Comparison of ENCODE assay signal across 7 mouse cellular contexts in genomic region chr13:101766605-101767012, GRCm38 (mm10). TPM values are rescaled to one million over a fixed set of nuclear protein-coding genes. Genes with fewer than 3 reads are reported as not detected.
DNase-seq lines count a peak whose midpoint lies in the region; ATAC-seq and TF ChIP-seq lines count a peak whose summit lies in the region.

No protein-coding gene starts in this region.

- peaks cover 3% of the 10 kb centered on the region; the same call in 1 of the 2 replicates for H3K4me1 ChIP-seq in spleen, adult 2 months (ENCODE audit: control insufficient read depth, insufficient read depth, insufficient read length)
- peaks cover 38% of the 10 kb centered on the region for H3K4me1 ChIP-seq in forebrain, embryonic 12.5 days
- peaks cover 20% of the 10 kb centered on the region for H3K4me1 ChIP-seq in limb, embryonic 14.5 days (ENCODE audit: control insufficient read depth, insufficient read depth, low read length)
- peaks cover 33% of the 10 kb centered on the region for H3K4me1 ChIP-seq in stomach, embryonic 16.5 days (ENCODE audit: control insufficient read depth, insufficient read depth, low read length)

- 1% methylated on average over 5 of the region's 5 CpGs for WGBS in spleen, adult 2 months
- WGBS in forebrain, embryonic 12.5 days, result 0% methylated on average over 5 of the region's 5 CpGs
- 0% methylated on average over 5 of the region's 5 CpGs for WGBS in limb, embryonic 14.5 days
- WGBS in stomach, embryonic 16.5 days, result 0% methylated on average over 5 of the region's 5 CpGs

- no peak for TF ChIP-seq POLR2A in spleen, adult 2 months (IDR thresholded peaks at IDR 0.05; ENCODE audit: low read depth, low read length)
- TF ChIP-seq POLR2A in limb, embryonic 14.5 days (IDR thresholded peaks at IDR 0.05; ENCODE audit: borderline replicate concordance, extremely low read depth, insufficient read depth, insufficient read length), result no peak

- H3K9me3 ChIP-seq in forebrain, embryonic 12.5 days, result no peaks in the 10 kb centered on the region
- H3K9me3 ChIP-seq in limb, embryonic 14.5 days (ENCODE audit: control insufficient read depth, low read length), result no peaks in the 10 kb centered on the region
- H3K9me3 ChIP-seq in stomach, embryonic 16.5 days (replicated peaks; ENCODE audit: control insufficient read depth, low read length), result no peaks in the 10 kb centered on the region

- ATAC-seq in forebrain, embryonic 12.5 days (ENCODE audit: low FRiP score), result no peak
- ATAC-seq in limb, embryonic 14.5 days (ENCODE audit: low FRiP score, low read depth), result no peak
- ATAC-seq in stomach, embryonic 16.5 days (ENCODE audit: insufficient read depth, low FRiP score), result no peak

- H3K27me3 ChIP-seq in spleen, adult 2 months (ENCODE audit: control insufficient read depth, insufficient read depth, low read length), result no peaks in the 10 kb centered on the region
- peaks cover 17% of the 10 kb centered on the region for H3K27me3 ChIP-seq in forebrain, embryonic 12.5 days
- no peaks in the 10 kb centered on the region for H3K27me3 ChIP-seq in limb, embryonic 14.5 days (ENCODE audit: control insufficient read depth, insufficient read depth, low read length)
- no peaks in the 10 kb centered on the region for H3K27me3 ChIP-seq in stomach, embryonic 16.5 days (ENCODE audit: control insufficient read depth, insufficient read depth, low read length)

- H3K9ac ChIP-seq in forebrain, embryonic 12.5 days, result peak overlapping the region; percentile 82
- H3K9ac ChIP-seq in limb, embryonic 14.5 days (ENCODE audit: low read depth, low read length, severe bottlenecking), result peak overlapping the region; percentile 84
- peak overlapping the region; percentile 97 for H3K9ac ChIP-seq in stomach, embryonic 16.5 days (ENCODE audit: low read length)

- peak overlapping the region; percentile 94 for H3K27ac ChIP-seq in spleen, adult 2 months (ENCODE audit: insufficient read depth, low read length)
- H3K27ac ChIP-seq in forebrain, embryonic 12.5 days, result peak overlapping the region; percentile 95; the same call in 1 of the 2 replicates
- peak overlapping the region; percentile 89 for H3K27ac ChIP-seq in limb, embryonic 14.5 days (replicated peaks; ENCODE audit: low read depth, low read length)
- H3K27ac ChIP-seq in stomach, embryonic 16.5 days (ENCODE audit: low read length), result peak overlapping the region; percentile 98

- peak overlapping the region; percentile 100 for H3K4me3 ChIP-seq in spleen, adult 2 months (ENCODE audit: extremely low read depth, insufficient read depth, insufficient read length)
- peak overlapping the region; percentile 84 for H3K4me3 ChIP-seq in forebrain, embryonic 12.5 days (replicated peaks)
- peak overlapping the region; percentile 93 for H3K4me3 ChIP-seq in limb, embryonic 14.5 days (replicated peaks; ENCODE audit: low read length)
- peak overlapping the region; percentile 99 for H3K4me3 ChIP-seq in stomach, embryonic 16.5 days (replicated peaks; ENCODE audit: low read length)

- no peaks in the 10 kb centered on the region for H3K36me3 ChIP-seq in spleen, adult 2 months (ENCODE audit: control insufficient read depth, insufficient read depth, low read length)
- H3K36me3 ChIP-seq in forebrain, embryonic 12.5 days (replicated peaks), result no peaks in the 10 kb centered on the region
- H3K36me3 ChIP-seq in limb, embryonic 14.5 days (ENCODE audit: control insufficient read depth, insufficient read depth, low read length), result no peaks in the 10 kb centered on the region; the same call in 1 of the 2 replicates
- no peaks in the 10 kb centered on the region for H3K36me3 ChIP-seq in stomach, embryonic 16.5 days (ENCODE audit: control insufficient read depth, insufficient read depth, low read length)

- no peak for TF ChIP-seq CTCF in spleen, adult 2 months (IDR thresholded peaks at IDR 0.05; ENCODE audit: extremely low read depth, insufficient read depth, insufficient read length, insufficient replicate concordance)

- DNase-seq in spleen, adult 2 months (ENCODE audit: low read depth in 1 of 2, low spot score in 2 of 2), result no peak
- DNase-seq in spleen, postnatal 4 days (ENCODE audit: low spot score in 2 of 2), result no peak
- DNase-seq in limb, embryonic 14.5 days (ENCODE audit: low spot score), result no peak
- no peak for DNase-seq in layer of hippocampus, postnatal 25 days (ENCODE audit: extremely low spot score in 1 of 2, low spot score in 1 of 2)
- no peak for DNase-seq in thymus, postnatal 0 days (ENCODE audit: low spot score)

- H3K4me2 ChIP-seq in forebrain, embryonic 12.5 days, result peak overlapping the region; percentile 72
- peak overlapping the region; percentile 79 for H3K4me2 ChIP-seq in limb, embryonic 14.5 days (replicated peaks; ENCODE audit: low read depth, low read length, severe bottlenecking)
- peak overlapping the region; percentile 92 for H3K4me2 ChIP-seq in stomach, embryonic 16.5 days (ENCODE audit: low read depth, low read length)

RNA-seq across cellular contexts. Expression of gene Pik3r1, which starts 1.4 kb away (rescaled TPM):
- polyA plus RNA-seq in spleen, adult 2 months (2012; rRNA removed), result 17.1 and 18.4 TPM in 2 replicates
- 20.4 and 22.6 TPM in 2 replicates for polyA plus RNA-seq in forebrain, embryonic 12.5 days (2016; fragmentation: Nextera tagmentation; extraction: Ambion mirVana)
- polyA plus RNA-seq in limb, embryonic 14.5 days (2012; rRNA removed), result 26.7 and 29.2 TPM in 2 replicates
- 58.5 and 62.2 TPM in 2 replicates for polyA plus RNA-seq in limb, embryonic 14.5 days (2014; fragmentation: Nextera tagmentation; extraction: Ambion mirVana)
- polyA plus RNA-seq in stomach, embryonic 16.5 days (2015; fragmentation: Nextera tagmentation; extraction: Ambion mirVana), result 53.0 and 59.5 TPM in 2 replicates
- total RNA-seq in layer of hippocampus, postnatal 25 days (2021), result 10 to 100 TPM; 83.9 to 85.4 TPM
- polyA plus RNA-seq in thymus, postnatal 0 days (2015; fragmentation: Nextera tagmentation; extraction: Ambion mirVana), result 62.9 and 79.3 TPM in 2 replicates
